Mouse (Mus musculus) c-Kit-negative CD71-positive TER-119-positive erythroid progenitor cells, embryonic 14.5 days (primary cell): ENCODE measurements at regions not wholly inside any gene's neighbourhood (a gene's known extent, or its start where the extent isn't known, plus 50 kb on each side); places are given as distances from the start of the nearest gene placed in this dataset.

Experiments
- DNase-seq: peaks from one replicate; pipeline ENCODE4 v3.0.0-alpha.2; 2013; ENCODE audit warnings: low read depth, low spot score

DNA sequence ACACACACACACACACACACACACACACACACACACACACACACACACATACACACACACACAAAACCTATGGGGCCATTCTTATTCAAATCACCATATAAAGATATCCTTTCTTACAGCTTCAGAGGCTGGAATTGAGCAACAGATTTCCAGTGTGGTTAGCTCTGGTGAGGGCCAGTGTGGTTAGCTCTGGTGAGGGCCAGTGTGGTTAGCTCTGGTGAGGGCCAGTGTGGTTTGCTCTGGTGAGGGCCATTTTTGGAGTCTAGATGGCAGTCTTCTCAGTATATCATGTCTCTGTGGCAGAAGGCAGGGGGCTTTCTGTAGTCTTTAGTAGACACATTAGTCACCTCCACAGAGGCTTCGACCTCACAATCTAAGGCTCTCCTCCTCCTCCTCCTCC is 191.5 kb upstream of the 9630041A04Rik start:
- DNase-seq, result no peak

DNA sequence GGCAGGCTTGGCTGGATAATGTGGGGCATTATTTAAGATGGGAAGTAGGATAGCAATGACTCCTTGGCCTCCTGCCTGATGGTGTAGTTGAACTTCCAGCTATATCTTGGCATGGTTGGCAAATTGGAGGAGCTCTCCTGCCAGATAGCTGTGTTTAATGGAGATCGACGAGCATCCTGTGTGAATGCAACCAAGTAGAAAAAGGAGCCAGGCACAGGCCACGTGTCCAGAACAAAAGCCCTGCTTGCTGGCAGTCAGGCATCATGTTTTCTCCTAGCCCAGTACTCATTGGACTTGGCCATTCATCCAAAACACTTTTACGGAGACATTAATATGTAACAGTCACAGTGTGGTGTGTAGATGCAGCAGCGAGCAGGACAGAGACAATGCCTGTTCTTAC is 211.8 kb upstream of the 9630041A04Rik start:
- DNase-seq, result no peak

DNA sequence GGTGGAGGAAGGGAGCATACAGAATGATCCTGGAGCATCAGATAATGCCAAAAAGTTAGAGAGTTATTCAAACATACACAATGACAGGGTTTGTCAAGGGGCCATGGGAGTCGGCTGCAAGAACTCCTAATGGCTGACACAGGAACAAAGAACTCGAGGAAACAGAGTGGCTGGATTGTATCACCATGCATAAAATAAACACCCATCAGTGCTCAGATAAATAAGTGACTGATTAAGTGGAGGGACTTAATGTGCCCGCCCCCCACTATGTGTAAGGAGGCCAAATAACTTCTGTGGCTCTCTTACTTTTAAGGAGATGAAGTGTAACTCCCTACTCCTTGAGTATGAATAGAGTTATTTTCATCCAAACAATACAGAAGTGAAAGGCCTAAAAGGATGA is 220.1 kb upstream of the 9630041A04Rik start:
- DNase-seq, result no peak

DNA sequence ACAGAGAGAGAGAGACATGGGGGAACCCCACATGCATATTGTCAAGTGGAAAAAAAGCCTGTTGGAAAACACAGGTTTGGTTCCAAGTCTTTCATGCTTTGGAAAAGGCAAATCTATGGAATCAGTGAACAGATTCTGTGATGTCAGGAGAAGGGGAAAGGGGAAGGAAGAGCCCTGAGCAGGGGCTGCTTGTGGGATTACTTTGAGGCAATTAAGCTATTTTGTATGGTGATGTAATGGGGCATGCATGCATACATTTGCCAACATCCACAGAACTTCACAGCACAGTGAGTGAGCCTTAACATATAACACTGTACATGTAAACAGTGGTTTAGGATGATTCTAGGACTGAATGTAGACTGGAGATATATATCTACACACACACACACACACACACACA is 221.0 kb upstream of the 9630041A04Rik start:
- no peak for DNase-seq

DNA sequence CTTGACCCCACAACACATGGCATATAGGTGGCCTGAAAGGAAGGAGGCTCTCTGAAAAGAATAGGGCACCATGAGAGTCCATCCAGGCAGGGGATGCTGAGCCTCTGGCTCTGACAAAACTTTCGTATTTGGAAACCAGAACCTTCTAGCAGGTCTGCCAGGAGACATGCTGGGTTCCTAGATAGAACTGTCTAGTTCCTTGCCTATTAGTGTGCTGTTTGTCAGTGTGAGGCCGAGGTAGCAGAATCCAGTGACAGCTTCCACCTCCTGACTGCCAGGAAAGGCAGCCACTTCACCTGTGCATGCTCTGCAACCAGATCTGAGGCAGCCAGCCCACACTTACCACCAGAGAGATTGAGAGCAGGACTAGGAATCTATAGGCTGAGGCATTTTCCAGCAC is 245.4 kb upstream of the 9630041A04Rik start:
- no peak for DNase-seq

DNA sequence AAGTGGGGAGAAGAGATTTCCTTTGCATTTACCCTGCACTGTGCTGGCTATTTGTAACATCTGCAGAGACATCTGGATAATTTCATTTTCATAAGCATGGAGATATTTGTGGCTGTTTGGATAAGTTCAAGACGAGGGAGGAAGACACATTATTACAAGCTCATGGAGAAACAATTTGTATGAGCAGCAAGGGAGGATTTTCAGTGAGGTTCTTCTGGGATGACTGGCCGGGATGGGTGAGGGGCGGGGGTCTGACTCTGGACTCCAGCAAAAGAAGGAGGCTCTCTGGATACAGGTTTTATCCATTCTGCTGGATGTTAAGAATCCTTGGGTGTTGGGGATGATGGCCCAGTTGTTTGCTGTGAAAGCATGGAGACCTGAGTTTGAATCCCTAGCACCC is 246.5 kb upstream of the 9630041A04Rik start:
- DNase-seq, result no peak

DNA sequence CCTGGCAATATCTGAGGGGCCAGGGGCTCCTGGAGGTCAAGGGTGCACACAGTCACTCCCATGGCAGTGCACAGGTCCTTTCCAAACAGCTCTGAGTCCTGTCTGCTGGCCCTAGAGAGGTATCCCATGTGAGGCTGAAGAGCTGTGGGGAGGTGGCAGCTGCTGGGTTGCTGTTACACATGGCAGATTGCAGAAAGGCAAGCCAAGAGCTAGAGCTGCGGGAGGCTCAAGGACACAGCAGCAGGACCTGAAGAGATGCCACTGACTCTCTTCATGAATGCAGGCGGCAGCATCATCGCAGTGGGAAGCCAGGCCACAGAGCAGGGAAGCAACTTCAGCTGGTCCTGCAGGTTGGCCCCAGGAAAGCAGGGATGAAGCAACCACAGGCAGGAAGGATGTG is 247.7 kb upstream of the 9630041A04Rik start:
- DNase-seq, result no peak

DNA sequence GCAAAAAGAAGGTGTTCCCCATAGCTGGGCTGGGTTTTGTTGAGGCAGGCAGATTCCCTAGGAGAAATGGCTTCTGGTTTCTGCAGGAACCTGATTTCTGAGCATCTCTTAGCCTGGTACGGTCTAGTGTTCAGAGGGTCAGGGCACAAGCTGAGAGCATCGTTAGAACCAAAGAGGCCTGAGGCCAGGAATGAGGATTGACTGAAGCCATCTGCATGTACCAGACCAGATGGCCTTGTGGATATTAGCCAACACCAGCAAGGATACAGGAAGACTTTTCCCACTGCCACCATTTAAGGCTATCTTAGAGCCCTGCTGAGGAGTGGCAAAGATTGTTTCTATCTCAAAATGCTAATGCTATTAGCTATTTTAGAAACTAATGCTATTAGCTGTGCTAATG is 248.2 kb upstream of the 9630041A04Rik start:
- no peak for DNase-seq

DNA sequence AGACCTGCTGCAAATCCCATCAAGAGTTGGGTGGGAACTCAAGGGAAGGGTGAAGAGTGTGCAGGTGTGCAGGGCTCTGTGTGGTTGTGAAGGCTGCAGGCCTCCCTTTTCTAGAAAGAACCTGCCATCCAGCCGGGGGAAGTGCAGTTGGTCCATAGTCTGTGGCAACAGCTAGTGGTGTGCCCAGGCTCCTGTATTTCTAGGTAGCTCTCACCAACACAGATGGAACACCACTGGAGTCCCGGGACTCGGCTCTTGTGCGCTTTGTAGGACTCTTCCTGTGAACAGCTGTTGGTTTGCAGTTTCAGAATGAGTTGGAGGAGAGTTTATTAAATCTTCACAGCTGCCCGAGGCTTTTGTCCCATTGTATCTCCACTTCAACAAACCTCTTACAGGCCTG is 248.7 kb upstream of the 9630041A04Rik start:
- DNase-seq, result no peak

DNA sequence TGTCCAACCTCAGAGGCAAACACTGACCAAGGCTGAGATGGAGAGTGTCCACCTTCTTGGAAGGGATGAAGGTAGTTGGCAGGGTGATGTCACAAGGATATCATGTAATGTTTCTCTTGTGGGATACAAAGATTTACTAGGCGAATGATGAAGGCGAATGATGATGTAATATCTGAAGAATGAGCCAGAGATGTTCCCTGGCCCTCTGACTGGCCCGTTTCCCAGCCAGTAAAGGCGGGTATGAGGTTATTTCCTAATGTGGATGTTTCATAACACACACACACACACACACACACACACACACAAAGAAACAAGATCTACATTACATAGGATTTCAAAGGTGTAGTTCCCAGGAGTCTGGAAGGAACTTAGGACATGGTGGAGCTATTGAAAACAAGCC is 249.1 kb upstream of the 9630041A04Rik start:
- DNase-seq, result no peak

DNA sequence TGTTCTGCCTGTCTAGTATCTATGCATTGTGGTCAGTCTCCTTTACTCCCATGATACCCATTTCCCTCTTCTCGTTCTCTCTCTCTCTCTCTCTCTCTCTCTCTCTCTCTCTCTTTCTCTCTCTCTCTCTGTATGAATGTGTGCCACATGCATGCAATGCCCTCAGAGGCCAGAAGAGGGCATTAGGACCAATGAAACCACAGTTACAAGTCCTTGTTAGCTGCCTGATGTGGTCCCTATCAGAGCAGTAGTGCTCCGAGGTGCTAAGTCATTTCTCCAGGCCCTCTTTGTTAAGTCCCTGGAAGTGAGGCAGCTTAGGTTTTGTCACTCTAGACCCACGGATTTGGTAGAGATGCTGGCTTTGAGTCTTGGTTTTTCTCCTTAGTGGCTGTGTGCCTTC is 250.2 kb upstream of the 9630041A04Rik start:
- no peak for DNase-seq

DNA sequence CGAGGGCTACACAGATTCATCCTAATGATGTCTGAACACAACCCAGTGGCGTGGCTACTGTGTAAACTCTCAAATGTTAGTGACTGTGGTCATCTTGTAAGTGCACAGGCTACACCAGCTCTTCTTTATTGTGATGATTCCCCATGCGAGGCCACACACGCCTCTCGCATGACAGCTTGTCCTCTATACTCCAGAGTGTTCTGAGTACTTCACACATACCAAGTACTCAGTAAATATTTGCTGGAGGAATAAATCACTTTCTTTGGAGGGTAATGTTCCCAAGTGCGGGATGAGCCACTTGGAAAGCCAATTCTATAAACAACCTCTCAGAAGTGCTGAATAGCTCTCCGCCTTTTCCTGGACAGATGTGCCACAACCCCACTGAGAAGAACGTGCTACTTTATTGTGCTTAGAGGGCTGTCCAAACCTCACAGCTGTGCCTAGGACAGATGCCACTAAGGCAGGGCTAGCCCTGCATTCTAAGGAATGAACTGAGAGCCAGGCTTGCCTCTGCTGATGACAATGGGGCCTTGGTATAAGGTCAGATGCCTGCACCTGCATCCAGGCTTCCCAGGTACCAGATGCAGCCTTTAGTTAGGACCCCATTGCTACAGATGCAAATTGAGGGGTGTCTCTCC is 250.7 kb upstream of the 9630041A04Rik start:
- DNase-seq, result no peak

DNA sequence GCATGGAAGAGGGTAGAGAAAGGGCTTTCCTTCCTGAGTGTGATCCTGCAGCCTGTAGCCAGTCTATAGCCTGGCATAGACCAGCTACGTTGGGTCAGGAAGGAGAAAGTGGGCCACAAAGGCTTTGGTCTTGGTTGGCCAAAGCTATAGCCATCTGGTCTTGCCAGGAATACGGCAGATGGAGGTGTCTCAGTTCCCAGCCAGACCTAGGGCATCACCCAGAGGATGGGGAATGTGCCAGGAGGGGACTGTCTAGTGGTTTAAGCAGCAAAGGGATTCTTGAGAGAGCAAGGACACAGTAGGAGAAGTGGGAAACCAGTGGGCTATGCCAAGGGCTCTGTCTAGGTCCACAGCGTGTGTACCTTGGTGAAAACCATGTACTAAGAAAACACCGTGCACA is 251.3 kb upstream of the 9630041A04Rik start:
- no peak for DNase-seq

DNA sequence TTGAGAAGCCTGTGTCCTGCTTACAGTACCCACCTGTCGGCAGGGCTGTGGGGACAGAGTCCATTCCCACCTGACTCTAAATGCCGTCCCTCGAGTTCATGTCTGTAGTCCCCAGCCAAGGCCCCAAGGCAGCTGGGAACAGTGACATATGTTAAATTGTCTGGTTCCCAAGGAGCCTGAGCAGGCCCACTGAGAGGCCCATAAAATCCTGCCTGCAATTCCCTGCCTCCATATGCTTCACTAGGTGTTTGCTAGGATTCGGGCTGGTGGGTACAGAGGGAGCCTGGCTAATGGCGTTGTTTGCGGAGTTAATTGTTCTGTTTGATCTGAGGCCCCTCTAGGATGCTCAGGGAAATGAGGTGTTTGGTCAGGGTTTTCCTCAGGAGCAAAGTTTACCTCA is 258.8 kb upstream of the 9630041A04Rik start:
- DNase-seq, result no peak

DNA sequence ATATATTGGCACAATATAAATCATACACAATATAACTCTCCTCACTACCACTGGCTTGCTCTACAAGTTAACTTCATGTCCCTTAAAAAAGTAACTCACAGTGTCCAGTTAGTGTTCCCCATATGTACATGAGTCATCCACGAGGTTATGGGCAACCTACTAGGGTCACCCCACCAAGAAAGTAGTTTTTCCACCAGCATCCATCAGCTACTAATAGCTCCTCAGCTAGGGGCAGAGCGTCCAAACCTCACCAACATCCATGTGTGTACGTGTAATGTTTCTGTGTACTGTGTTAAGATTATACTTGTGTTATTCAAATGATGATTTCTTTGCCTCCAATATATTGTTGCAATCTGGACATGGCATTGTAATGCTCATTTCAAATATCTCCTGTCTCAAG is 264.7 kb upstream of the 9630041A04Rik start:
- no peak for DNase-seq

DNA sequence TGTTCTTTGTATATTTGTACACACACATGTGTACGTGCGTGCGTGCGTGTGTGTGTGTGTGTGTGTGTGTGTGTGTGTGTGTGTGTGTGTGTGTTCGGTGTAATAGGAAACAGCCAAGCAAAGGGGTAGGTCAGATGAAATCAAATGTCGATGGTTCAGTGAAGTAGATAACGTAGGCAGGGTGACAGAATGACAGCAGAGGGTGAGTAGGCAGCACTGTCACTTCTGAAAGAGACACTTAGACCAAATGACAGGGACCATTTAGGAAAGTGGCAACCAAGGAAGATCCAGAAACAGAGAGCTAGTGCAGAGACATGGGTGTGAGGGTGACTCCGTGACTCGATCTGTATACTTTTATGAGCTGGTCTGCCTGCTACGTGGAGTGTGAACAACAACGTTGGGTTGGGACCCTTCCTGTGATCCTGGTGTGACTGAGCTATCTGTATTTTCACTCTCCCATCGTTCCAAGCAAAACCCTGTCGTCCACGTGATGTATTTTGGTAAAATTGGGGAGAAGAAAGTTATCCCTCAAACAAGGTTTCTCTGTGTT is 266.5 kb upstream of the 9630041A04Rik start:
- DNase-seq, result no peak

DNA sequence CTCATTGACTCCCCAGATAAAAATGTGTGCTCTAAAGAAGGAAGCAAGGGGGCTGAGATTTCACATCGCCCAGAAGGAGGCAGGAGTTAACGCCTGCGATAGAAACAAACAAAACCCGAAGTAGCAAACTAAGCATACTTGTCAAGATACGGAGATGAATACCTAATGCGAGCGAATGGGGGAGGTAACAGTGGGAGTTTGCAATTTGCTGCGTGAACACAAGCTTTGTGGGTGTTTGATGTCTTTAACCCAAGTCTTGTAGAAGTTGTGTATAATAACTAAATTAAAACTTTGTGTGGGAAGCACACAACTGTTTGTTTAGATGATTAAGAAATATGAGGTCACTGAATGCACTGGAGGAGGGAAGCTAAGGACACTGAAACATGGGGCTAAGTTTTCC is 269.0 kb upstream of the 9630041A04Rik start:
- DNase-seq, result no peak

DNA sequence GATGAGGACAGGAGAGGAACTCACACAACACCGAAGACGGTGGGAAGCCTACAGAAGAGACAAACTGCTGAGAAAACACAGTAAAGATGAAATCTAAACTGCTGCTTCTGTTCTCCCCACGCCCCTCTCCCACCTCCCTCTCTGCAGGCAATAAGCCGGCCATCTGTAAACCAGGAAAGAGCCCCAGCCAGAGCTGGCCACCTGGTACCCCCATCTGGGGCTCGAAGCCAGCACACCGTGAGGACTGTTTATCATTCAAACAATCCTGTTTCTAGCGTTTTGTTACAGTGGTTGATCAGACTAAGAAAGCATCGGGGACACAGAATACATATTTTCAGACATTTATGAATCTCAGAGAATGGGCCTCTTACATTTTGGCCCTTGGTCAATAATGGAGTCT is 270.0 kb upstream of the 9630041A04Rik start:
- DNase-seq, result no peak

DNA sequence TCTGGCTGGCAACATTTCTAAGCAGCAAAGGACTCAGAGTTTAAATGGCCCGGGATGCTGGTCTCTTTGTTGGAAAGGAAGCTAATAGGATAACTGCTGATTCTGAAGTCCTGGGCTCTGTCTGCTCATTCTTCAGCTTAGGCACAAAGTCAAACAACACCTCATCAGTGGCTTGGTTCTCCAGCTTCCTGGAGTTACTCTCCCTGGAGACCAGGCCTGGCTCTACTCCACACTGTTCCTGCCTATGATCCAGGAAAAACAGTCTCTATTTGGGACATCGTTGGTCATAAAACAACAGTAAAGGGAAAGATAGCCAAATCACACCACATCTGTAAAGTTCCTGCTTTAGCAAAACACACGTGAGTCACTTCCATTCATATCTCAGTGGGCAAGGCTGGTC is 271.3 kb upstream of the 9630041A04Rik start:
- DNase-seq, result no peak

DNA sequence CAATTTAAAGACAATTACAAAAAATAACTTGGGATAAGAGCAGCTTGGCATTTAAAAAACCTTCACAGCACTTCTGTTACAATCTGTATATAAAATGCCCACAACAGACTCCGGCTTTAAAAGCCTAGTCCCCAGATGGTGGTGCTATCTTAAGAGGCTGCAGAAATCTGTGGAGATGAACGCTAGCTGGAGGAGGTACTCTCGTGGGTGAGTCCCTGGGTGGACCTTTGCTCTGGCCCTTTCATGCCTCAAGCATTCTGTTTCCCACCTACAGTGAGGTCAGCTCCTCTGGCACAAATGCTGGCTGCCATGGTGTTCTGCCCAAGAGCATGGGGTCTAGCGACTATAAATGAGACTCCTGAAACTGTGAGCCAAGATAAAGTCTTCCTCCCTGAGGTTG is 280.6 kb upstream of the 9630041A04Rik start:
- DNase-seq, result no peak

DNA sequence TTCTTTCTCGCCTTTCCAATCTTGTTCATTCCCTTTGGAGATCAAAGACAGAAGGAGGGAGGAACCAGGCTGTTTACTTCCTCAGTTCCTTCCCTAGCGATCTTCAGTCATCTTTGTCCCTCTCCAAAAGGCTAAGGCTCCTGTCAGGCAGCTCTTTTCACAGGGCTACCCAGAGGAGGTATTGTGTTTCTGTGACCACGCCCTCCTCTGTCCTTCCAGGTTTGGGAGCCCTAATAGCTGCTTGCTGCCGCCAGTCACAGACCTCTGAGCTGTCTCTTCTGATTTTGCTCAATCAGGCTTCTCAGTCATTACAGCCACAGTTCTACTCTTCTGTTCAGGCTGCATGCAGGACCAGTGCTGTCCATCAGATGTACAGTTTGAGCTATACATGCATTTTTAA is 290.9 kb upstream of the 9630041A04Rik start:
- DNase-seq, result no peak

DNA sequence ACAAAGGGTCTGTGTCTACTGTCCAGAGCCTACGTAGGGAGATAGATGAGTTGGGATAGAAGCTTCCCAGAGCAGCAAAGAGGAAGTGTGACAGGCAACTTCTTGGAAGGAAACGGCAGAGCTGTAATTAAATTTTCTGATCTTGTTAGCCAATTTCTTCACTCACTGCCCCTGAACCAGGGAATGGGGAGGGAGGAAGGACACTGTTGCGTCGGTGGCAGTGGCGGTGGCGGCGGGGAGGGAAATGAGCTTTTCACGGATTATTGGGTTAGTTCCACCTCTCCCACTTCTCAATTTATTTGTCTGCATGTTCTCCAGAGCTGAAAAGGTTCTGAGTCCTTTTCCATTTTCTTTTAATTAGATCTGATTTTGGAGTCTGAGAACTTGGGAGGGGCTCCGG is 298.4 kb upstream of the 9630041A04Rik start:
- DNase-seq, result no peak

DNA sequence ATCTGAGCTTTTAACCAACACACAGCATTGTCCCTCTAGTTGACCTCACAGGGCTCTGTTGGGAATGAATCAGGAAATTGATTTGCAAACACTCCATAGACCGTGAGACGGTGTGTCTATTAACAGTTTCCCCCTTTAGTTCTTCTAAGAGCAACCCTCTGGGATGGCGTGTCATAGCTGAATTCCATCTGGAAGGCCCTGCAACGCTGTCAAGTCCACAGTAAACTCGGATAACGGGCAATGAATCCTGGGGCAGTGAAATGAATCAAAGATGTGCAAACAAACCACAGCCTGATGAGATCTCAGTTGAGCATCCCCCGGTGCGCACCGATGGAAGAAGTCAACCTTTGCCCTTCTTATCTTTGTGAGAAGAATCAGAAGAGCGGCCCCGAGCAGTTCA is 302.3 kb upstream of the 9630041A04Rik start:
- no peak for DNase-seq

DNA sequence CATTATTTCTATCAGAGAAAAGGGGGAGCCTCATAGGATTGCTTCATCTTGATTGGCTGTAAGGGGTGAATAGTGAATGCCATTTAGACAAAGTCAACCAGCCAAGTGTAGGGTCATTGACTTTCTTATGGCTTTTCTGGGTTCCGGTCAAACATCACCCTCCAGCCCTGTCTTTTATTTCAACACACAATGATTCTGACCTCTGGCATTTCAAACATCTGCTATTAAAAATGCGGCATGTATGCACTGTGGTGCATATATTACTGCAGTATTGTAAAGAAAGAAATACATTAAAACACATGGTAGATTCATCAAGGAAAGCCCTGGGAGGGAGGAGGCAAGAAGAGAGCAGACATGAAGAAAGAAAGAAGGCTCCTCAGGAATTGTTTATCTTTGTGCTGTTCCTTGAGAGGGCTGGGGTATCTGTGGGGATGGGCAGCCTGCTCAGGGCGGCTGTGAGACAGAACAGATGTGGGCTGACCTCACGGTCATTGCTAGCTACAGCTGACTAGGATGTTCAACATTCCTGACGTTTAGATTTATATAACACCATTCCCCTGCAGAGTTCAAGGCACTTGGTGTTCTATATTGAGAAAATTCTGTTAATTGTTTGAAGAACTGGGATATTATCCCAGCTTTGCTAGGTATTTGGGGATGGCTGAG is 303.5 kb upstream of the Ppp2r3a start:
- DNase-seq, result no peak
